Mouse (Mus musculus) liver, adult 2 months (tissue): ENCODE measurements at regions not wholly inside any gene's neighbourhood (a gene's known extent, or its start where the extent isn't known, plus 50 kb on each side); places are given as distances from the start of the nearest gene placed in this dataset.

ENCODE experiments used
- CTCF ChIP-seq: fragments of 200-500 bp; IDR thresholded peaks from 2 replicates; pipeline ENCODE4 v1.5.1; 2011; ENCODE audit warnings: low read depth, low read length, control low read depth
- POLR2A ChIP-seq: fragments of 200-500 bp; IDR thresholded peaks from 2 replicates; pipeline ENCODE4 v1.6.1; 2011; ENCODE audit warnings: low read length, control low read depth; ENCODE audit not compliant: insufficient read depth; ENCODE audit errors: extremely low read depth

- no peak for TF ChIP-seq CTCF
- TF ChIP-seq POLR2A = no peak
Observed at GRCm38 (mm10) chr7:95734587-95734986, 436.5 kb upstream of the Tenm4 start.
